Mouse (Mus musculus): ENCODE measurements around the gene Nsun2.

GRCm38 (mm10) chr13:69485326-69485725 is 48.2 kb upstream of the Nsun2 start:
- TF ChIP-seq CTCF (IDR thresholded peaks at IDR 0.05; ENCODE audit: borderline replicate concordance, control insufficient read depth, extremely low read depth, insufficient read depth, low read length, poor library complexity) (no peak), POLR2A (IDR thresholded peaks at IDR 0.05; ENCODE audit: control insufficient read depth, extremely low read depth, insufficient read depth, low read length, poor library complexity) (no peak)
